Mouse (Mus musculus) heart, embryonic 14.5 days (tissue): ENCODE results near the gene Frs2. TPM values are rescaled to one million over a fixed set of nuclear protein-coding genes. Genes with fewer than 3 reads are reported as not detected.

Experiments used
- ATAC-seq: fragments of 200-750 bp; cut with Nextera tagmentation; 2 replicates; pipeline ENCODE4 v1.8.0; 2017; ENCODE audit warnings: low read depth, moderate TSS enrichment; ENCODE audit not compliant: insufficient number of reproducible peaks, insufficient read depth, low FRiP score
- H3K27ac ChIP-seq, 2 experiments: fragments of 200-500 bp in 1 of 2; fragments of 300-500 bp in 1 of 2; sonication (generic) in 1 of 2; replicated peaks in 1 of 2; 2 replicates each; pipeline ENCODE4 v1.5.1; 2012 to 2014; ENCODE audit warnings: low read depth in 2 of 2, low read length in 2 of 2, control low read depth in 1 of 2, mild to moderate bottlenecking in 1 of 2, mixed read lengths in 1 of 2; ENCODE audit not compliant: control insufficient read depth in 1 of 2, insufficient read depth in 1 of 2
- H3K27me3 ChIP-seq: fragments of 300-500 bp; sonication (generic); 2 replicates; pipeline ENCODE4 v1.6.1; 2014; ENCODE audit warnings: mild to moderate bottlenecking, low read length, control low read depth; ENCODE audit not compliant: control insufficient read depth, insufficient read depth
- H3K36me3 ChIP-seq: fragments of 300-500 bp; sonication (generic); 2 replicates; pipeline ENCODE4 v1.6.1; 2014; ENCODE audit warnings: mild to moderate bottlenecking, control low read depth, low read length, mixed read lengths; ENCODE audit not compliant: control insufficient read depth, insufficient read depth
- H3K4me1 ChIP-seq, 2 experiments: fragments of 200-500 bp in 1 of 2; fragments of 300-500 bp in 1 of 2; sonication (generic) in 1 of 2; 2 replicates each; pipeline ENCODE4 v1.6.1; 2012 to 2014; ENCODE audit warnings: low read length in 2 of 2, control low read depth in 1 of 2, mixed read lengths in 1 of 2; ENCODE audit not compliant: control insufficient read depth in 2 of 2, insufficient read depth in 2 of 2
- H3K4me2 ChIP-seq: fragments of 300-500 bp; sonication (generic); 2 replicates; pipeline ENCODE4 v1.6.1; 2014; ENCODE audit warnings: mild to moderate bottlenecking, low read length
- H3K4me3 ChIP-seq, 2 experiments: fragments of 200-500 bp in 1 of 2; fragments of 300-500 bp in 1 of 2; sonication (generic) in 1 of 2; 2 replicates each; pipeline ENCODE4 v1.5.1; 2012 to 2014; ENCODE audit warnings: low read length in 2 of 2, mild to moderate bottlenecking in 2 of 2, control low read depth in 1 of 2, low read depth in 1 of 2, moderate library complexity in 1 of 2; ENCODE audit not compliant: control insufficient read depth in 1 of 2, insufficient read depth in 1 of 2
- H3K9ac ChIP-seq: fragments of 300-500 bp; sonication (generic); 2 replicates; pipeline ENCODE4 v1.6.1; 2014; ENCODE audit warnings: mild to moderate bottlenecking, low read length
- H3K9me3 ChIP-seq: fragments of 300-500 bp; sonication (generic); 2 replicates; pipeline ENCODE4 v1.6.1; 2016; ENCODE audit warnings: low read length, control low read depth; ENCODE audit not compliant: control insufficient read depth
- WGBS: fragments of 180-500 bp; shearing (Covaris S2); extraction: QIAGEN DNeasy Blood & Tissue Kit; methylation state at CpG from one replicate; pipeline ENCODE4 v1.1.7; 2014; 5-methylcytosine and 5-hydroxymethylcytosine counted together
- polyA plus RNA-seq: library from polyadenylated mRNA; unstranded; fragments of >200 nt; fragmentation: Nextera tagmentation; extraction: Ambion mirVana; gene quantifications from 2 replicates; pipeline ENCODE4 v1.2.1, GENCODE M21; 2014

The Frs2 gene
- polyA plus RNA-seq, 1 experiment from 2014 or later, result 26.1 TPM

DNA sequence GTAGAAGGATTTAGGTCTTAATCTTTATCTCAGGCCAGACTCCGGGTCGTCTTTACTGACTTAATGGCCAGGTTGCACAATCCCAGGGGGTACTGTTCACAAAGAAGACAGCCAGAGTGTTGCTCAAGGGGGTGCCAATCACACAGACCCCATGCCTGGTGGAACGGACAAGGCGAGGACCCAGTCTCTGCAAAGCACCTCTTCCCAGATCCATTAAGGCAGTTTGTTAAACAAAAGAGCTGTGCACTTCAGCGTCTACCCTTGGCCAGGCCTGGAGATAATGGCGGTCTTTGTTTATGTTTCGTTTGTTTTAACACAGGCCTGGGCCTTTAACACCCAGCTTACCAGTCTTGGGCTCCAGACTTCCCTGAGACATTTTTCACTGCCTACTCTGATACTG is 3.9 kb upstream of the Frs2 start:
- H3K27ac ChIP-seq, result peak overlapping the region; percentile 18 to 60; a peak in 3 of 4 replicates
- peaks cover 4 to 21% of the 10 kb centered on the region in 2 experiments; a peak in 3 of 4 replicates for H3K4me1 ChIP-seq
- 23% methylated on average over 7 of the region's 7 CpGs for WGBS
- H3K4me3 ChIP-seq, result no peak overlapping the region
- H3K9me3 ChIP-seq, result no peaks in the 10 kb centered on the region
- ATAC-seq, result no peak
- no peaks in the 10 kb centered on the region for H3K36me3 ChIP-seq
- peak overlapping the region; percentile 64; the same call in 1 of the 2 replicates for H3K4me2 ChIP-seq
- no peak overlapping the region for H3K9ac ChIP-seq
- H3K27me3 ChIP-seq, result no peaks in the 10 kb centered on the region

DNA sequence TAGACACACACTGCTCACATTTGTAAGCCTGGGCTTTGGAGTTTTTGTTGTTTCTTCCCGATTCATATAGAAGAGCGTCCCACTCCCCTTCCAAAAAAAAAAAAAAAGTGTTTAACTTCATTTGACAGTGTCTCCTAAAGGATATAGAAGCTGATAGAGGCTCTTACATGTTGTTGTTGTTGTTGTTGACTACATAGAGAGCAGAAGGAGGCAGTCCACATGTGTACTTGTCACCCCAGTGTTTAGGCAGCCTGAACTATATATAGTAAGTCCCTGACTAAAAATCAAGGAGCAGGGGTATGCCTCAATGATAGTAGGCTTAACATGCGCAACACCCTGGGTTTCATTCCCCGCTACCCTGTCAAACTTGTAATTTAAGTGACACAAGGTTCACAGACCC is 3.3 kb upstream of the Frs2 start:
- WGBS, result 40% methylated on average over 4 of the region's 4 CpGs
- H3K36me3 ChIP-seq, result no peaks in the 10 kb centered on the region
- H3K4me2 ChIP-seq, result peak overlapping the region; percentile 64
- H3K4me1 ChIP-seq, result peaks cover 4 to 26% of the 10 kb centered on the region in 2 experiments; a peak in 3 of 4 replicates
- H3K9me3 ChIP-seq, result no peaks in the 10 kb centered on the region
- H3K27ac ChIP-seq, result peak overlapping the region in 1 of 2 experiments; percentile 15; a peak in 1 of 4 replicates
- no peak overlapping the region for H3K9ac ChIP-seq
- no peak overlapping the region for H3K4me3 ChIP-seq
- H3K27me3 ChIP-seq, result no peaks in the 10 kb centered on the region
- ATAC-seq, result no peak

DNA sequence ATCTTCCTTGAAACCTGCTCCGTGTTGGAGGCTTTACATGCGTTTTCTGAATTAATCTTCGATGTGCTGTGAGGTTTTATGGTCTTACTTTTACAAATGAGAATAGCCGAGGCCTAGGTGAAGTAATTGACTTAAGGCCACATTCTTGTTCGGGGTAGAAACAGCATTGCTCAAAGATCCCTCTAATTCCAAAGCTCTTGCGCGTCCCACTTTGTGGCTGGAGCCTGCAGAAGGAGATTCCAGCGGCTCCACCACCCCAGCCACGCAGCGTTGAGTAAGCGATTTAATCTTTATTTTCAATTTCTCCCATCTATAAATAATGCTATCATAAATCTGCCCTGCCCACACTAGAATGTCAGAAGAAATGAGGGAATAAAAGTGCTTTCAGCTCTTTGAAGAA is 2.9 kb upstream of the Frs2 start:
- Histone ChIP-seq H3K4me1 (peaks cover 8 to 30% of the 10 kb centered on the region in 2 experiments), H3K9ac (0 out of 2 replicates have a peak overlapping the region, but pooled peaks have one; percentile 1), H3K27ac (peak overlapping the region; percentile 15 to 35; a peak in 2 of 4 replicates), H3K4me2 (peak overlapping the region; percentile 64), H3K9me3 (no peaks in the 10 kb centered on the region), H3K36me3 (no peaks in the 10 kb centered on the region), H3K4me3 (no peak overlapping the region), H3K27me3 (no peaks in the 10 kb centered on the region)
- no peak for ATAC-seq
- 17% methylated on average over 11 of the region's 11 CpGs for WGBS

DNA sequence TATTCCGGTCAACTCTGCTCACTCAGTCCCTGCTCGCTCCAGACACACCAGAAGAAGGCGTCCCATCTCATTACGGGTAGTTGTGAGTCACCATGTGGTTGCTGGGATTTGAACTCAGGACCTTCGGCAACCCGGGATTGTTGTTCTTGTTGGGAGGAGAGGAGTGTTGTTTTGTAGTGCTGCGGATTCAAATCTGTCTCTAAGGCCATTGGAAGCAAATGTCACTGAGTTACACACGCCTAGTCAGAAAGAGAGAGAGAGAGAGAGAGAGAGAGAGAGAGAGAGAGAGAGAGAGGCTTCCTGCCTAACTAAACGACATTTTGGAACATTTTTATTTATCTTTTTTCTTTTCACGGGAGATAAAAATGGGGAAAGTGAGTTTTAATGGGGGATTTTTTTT is 2.4 kb upstream of the Frs2 start:
- peak overlapping the region; percentile 64 for H3K4me2 ChIP-seq
- 0 out of 4 replicates have a peak overlapping the region, but pooled peaks of 1 of the 2 experiments have one; percentile 42 for H3K4me3 ChIP-seq
- H3K27me3 ChIP-seq, result no peaks in the 10 kb centered on the region
- no peak overlapping the region for H3K27ac ChIP-seq
- 0 out of 2 replicates have a peak overlapping the region, but pooled peaks have one; percentile 1 for H3K9ac ChIP-seq
- no peaks in the 10 kb centered on the region for H3K36me3 ChIP-seq
- no peaks in the 10 kb centered on the region for H3K9me3 ChIP-seq
- 26% methylated on average over 10 of the region's 10 CpGs for WGBS
- no peak for ATAC-seq
- H3K4me1 ChIP-seq, result peaks cover 10 to 35% of the 10 kb centered on the region in 2 experiments

DNA sequence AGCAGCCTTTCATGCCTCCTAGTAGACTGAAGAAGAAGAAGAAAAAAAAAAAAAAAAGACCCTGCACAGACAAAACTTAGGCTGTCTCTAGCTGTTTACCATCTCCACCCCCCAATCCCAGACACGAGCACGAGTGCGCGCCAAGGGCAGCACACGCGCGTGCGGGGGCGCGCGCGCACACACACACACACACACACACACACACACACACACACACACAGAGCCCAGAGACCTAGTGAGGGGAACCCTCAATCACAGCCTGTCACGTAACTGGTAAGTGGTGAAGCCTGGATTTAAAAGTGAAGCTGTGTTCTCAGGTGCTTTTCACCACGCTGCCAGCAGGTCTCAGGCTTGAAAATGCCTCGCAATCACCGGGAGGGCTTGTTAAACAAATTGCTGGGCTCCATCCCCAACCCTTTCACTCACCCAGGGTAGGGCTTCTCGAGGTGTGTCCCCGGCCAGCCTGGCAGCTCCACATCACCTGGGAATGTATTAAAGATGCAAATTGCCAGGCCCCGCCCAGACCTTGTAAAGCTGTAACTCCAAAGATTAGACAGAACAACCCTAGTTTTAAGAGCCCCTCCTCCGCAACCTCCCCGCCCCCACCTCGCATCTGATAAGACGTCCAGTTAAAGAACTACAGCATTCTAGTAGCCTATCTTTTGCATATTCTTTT is 1.7 kb upstream of the Frs2 start:
- Histone ChIP-seq H3K27ac (peak overlapping the region in 1 of 2 experiments; percentile 59; a peak in 2 of 4 replicates), H3K9me3 (no peaks in the 10 kb centered on the region), H3K4me1 (peaks cover 12 to 42% of the 10 kb centered on the region in 2 experiments), H3K27me3 (no peaks in the 10 kb centered on the region), H3K4me2 (peak overlapping the region; percentile 64), H3K9ac (peak overlapping the region; percentile 68), H3K36me3 (no peaks in the 10 kb centered on the region), H3K4me3 (peak overlapping the region; percentile 42 to 43)
- ATAC-seq, result no peak
- under 1% methylated on average over 19 of the region's 23 CpGs for WGBS

DNA sequence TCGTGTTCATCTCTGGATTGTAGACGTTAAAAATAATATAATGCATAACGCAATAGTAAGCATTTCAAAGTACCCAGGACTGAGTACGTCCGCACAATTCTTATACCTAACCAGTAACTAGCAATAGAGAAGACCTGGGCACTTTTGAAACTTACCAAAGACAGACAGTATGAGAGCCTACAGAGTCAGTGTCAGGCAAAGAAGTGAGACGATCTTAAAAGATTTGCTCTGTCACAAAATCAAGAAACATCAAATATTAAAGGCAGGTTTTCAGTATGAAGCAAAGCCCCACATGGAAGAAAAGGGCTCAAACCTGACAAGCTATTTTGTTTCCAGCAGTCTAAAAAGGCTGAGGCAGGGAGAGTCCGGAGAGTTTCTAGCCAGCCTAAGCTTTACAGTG is 907 bp upstream of the Frs2 start:
- Histone ChIP-seq H3K4me3 (peak overlapping the region in 1 of 2 experiments; percentile 96; a peak in 2 of 4 replicates), H3K27ac (0 out of 4 replicates have a peak overlapping the region, but pooled peaks of 1 of the 2 experiments have one; percentile 59), H3K9me3 (no peaks in the 10 kb centered on the region), H3K4me1 (peaks cover 15 to 50% of the 10 kb centered on the region in 2 experiments), H3K36me3 (no peaks in the 10 kb centered on the region), H3K9ac (peak overlapping the region; percentile 98; the same call in 1 of the 2 replicates), H3K27me3 (no peaks in the 10 kb centered on the region), H3K4me2 (peak overlapping the region; percentile 64)
- no peak for ATAC-seq
- WGBS, result 19% methylated on average over 7 of the region's 7 CpGs

DNA sequence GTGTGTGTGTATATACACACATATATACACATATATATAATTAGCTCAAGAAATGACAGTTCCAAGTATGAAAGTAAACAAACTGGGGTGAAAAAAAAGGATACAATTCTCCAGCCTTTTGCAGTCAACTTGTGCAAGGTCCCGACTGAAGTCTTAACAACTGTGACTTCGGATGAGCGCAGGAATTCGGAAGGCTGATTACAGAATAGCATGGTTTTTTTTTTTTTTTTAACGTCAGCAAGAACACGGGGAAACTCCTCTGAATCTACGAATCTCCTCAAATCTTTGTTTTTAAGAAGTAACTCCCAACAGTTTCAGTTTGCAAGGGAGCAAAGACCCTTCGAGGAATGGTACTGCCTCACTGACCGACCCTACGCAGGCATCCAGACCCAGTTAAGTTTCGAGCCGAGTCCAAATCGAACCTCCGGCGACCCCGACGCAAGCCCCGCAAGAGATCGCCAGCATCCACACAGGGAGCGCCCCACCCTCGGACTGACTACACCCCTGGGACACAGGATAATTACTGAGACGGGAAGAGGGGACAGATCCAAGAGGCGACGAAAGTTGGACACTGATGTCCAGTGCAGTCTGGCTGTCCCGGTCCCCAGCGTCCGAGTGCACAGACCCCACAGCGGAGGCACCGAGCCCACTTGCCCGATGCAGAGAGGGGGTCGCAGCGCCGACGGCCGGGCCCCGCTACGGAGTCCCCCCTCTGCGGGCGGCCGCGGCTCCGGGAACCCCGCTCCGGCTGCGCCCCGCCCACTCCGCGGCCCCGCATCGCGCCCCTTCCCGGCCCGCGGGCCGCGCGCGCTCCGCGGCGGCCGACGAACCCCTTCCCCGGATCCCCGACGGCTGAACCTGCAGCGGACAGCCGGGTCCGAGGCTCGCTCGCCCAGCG is 622 bp downstream of the Frs2 start:
- Histone ChIP-seq H3K4me1 (peaks cover 19 to 54% of the 10 kb centered on the region in 2 experiments), H3K4me2 (peak overlapping the region; percentile 64), H3K9me3 (no peaks in the 10 kb centered on the region; the same call in 1 of the 2 replicates), H3K4me3 (peak overlapping the region; percentile 92 to 96), H3K9ac (peak overlapping the region; percentile 98), H3K36me3 (no peaks in the 10 kb centered on the region), H3K27ac (peak overlapping the region; percentile 85 to 95), H3K27me3 (no peaks in the 10 kb centered on the region)
- under 1% methylated on average over 66 of the region's 72 CpGs for WGBS
- ATAC-seq, result peak; percentile 28
